Mouse (Mus musculus) stomach, embryonic 16.5 days (tissue): ENCODE results near the gene Card10. TPM values are rescaled to one million over a fixed set of nuclear protein-coding genes. Genes with fewer than 3 reads are reported as not detected.

Experiments used
- ATAC-seq: fragments of 200-750 bp; cut with Nextera tagmentation; 2 replicates; pipeline ENCODE4 v1.8.0; 2017; ENCODE audit warnings: moderate number of reproducible peaks, moderate TSS enrichment; ENCODE audit not compliant: insufficient read depth, low FRiP score
- H3K27ac ChIP-seq: fragments of 300-500 bp; sonication (generic); 2 replicates; pipeline ENCODE4 v1.5.1; 2014; ENCODE audit warnings: low read length
- H3K27me3 ChIP-seq: fragments of 300-500 bp; sonication (generic); 2 replicates; pipeline ENCODE4 v1.6.1; 2014; ENCODE audit warnings: low read length, control low read depth, mixed read lengths; ENCODE audit not compliant: control insufficient read depth, insufficient read depth
- H3K36me3 ChIP-seq: fragments of 300-500 bp; sonication (generic); 2 replicates; pipeline ENCODE4 v1.6.1; 2014; ENCODE audit warnings: low read length; ENCODE audit not compliant: control insufficient read depth, insufficient read depth
- H3K4me1 ChIP-seq: fragments of 300-500 bp; sonication (generic); 2 replicates; pipeline ENCODE4 v1.6.1; 2014; ENCODE audit warnings: low read length, control low read depth, mixed read lengths; ENCODE audit not compliant: control insufficient read depth, insufficient read depth
- H3K4me2 ChIP-seq: fragments of 300-500 bp; sonication (generic); 2 replicates; pipeline ENCODE4 v1.6.1; 2014; ENCODE audit warnings: low read depth, low read length, mixed read lengths
- H3K4me3 ChIP-seq: fragments of 300-500 bp; sonication (generic); replicated peaks from 2 replicates; pipeline ENCODE4 v1.5.1; 2014; ENCODE audit warnings: mild to moderate bottlenecking, low read length
- H3K9ac ChIP-seq: fragments of 300-500 bp; sonication (generic); 2 replicates; pipeline ENCODE4 v1.6.1; 2014; ENCODE audit warnings: low read length
- H3K9me3 ChIP-seq: fragments of 300-500 bp; sonication (generic); replicated peaks from 2 replicates; pipeline ENCODE4 v1.6.1; 2016; ENCODE audit warnings: low read length, control low read depth; ENCODE audit not compliant: control insufficient read depth
- WGBS: fragments of 180-500 bp; shearing (Covaris S2); extraction: QIAGEN DNeasy Blood & Tissue Kit; methylation state at CpG from one replicate; pipeline ENCODE4 v1.1.7; 2014; 5-methylcytosine and 5-hydroxymethylcytosine counted together
- polyA plus RNA-seq: library from polyadenylated mRNA; unstranded; fragments of >200 nt; fragmentation: Nextera tagmentation; extraction: Ambion mirVana; gene quantifications from 2 replicates; pipeline ENCODE4 v1.2.1, GENCODE M21; 2015

The Card10 gene
- polyA plus RNA-seq, 1 experiment from 2014 or later = 4.4 TPM

DNA sequence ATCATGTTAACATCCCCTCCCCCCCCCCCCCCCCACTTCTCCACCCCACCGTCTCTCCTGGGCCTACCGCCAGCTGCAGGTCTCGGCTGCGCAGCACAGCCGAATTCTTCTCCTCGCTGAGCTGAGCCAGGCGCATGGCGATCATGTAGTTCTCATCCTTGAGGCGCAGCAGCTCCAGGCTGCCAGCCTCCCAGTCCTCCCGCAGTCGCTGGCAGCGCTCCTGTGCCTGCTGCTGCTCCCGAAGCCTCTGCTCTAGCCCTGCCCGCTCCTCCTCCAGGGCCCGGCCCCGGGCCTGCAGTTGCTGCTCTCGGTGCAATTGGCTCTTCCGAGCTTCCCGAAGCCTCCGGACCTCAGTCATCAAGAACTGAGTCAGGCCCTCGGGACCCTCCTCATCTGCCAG lies 3.8 kb downstream of the Card10 start:
- H3K4me1 ChIP-seq = peaks cover 37% of the 10 kb centered on the region
- 55% methylated on average over 21 of the region's 21 CpGs for WGBS
- no peak for ATAC-seq

GRCm38 (mm10) chr15:78797060-78797329 lies 5.8 kb downstream of the Card10 start:
- H3K27me3 ChIP-seq = no peaks in the 10 kb centered on the region

More for the DNA sequence above, 3.8 kb downstream of the Card10 start:
- Histone ChIP-seq H3K27me3 (no peaks in the 10 kb centered on the region), H3K4me2 (no peak overlapping the region), H3K9me3 (no peaks in the 10 kb centered on the region), H3K4me3 (no peak overlapping the region), H3K36me3 (no peaks in the 10 kb centered on the region), H3K9ac (0 out of 2 replicates have a peak overlapping the region, but pooled peaks have one; percentile 27), H3K27ac (no peak overlapping the region)

DNA sequence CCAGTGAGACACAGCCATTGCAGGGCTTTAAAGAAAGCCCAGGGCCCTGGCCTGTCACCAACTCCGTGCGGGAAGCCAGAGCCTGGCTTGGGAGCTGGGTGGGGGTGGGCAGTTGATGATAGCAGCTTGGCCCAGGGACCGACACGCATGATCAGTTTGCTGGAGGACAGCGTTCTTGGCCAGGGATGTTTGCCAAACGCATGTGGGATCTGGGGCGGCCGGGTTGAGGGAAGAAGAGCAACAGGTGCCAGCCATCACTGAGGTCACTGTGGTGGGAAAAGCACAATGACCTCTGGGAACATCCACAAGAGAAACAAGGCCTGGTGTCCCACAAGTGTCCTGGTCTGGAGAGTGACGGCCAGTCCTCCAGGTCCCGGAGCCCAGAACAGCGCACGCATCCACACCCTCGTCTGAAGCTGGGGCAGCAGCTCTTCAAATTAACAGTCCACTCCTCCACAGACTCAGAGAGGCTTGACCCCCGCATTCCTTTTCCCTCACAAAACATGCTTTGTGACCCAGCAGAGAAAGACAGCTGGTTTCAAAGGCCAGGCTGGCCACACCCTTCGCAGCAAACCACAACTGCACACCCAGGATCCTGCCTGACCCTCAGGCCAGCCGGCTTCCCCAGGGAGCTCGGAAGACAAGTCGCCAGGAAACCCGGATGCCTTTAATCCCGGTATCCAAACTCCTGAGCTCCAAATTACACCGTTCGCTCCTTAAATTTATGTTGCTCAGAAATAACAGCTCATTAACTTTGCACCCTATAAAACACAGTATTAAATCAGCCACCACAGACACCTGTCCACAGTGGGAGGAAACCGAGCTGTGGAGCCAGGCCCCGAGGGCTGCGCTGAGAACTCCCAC lies 6.4 kb downstream of the Card10 start:
- Histone ChIP-seq H3K9me3 (no peaks in the 10 kb centered on the region), H3K27ac (no peak overlapping the region), H3K27me3 (no peaks in the 10 kb centered on the region), H3K9ac (no peak overlapping the region), H3K4me1 (peaks cover 21% of the 10 kb centered on the region), H3K36me3 (0 out of 2 replicates have a peak, but pooled peaks cover 4% of the 10 kb centered on the region), H3K4me2 (no peak overlapping the region), H3K4me3 (no peak overlapping the region)
- peak; percentile 33; the same call in 1 of the 2 replicates for ATAC-seq
- WGBS = 42% methylated on average over 25 of the region's 25 CpGs

More at GRCm38 (mm10) chr15:78797060-78797329, 5.8 kb downstream of the Card10 start:
- WGBS = 85% methylated on average over 8 of the region's 8 CpGs
- Histone ChIP-seq H3K4me3 (no peak overlapping the region), H3K4me2 (no peak overlapping the region), H3K4me1 (peaks cover 23% of the 10 kb centered on the region), H3K9me3 (no peaks in the 10 kb centered on the region), H3K36me3 (0 out of 2 replicates have a peak, but pooled peaks cover 3% of the 10 kb centered on the region), H3K27ac (no peak overlapping the region), H3K9ac (no peak overlapping the region)
- ATAC-seq = no peak

DNA sequence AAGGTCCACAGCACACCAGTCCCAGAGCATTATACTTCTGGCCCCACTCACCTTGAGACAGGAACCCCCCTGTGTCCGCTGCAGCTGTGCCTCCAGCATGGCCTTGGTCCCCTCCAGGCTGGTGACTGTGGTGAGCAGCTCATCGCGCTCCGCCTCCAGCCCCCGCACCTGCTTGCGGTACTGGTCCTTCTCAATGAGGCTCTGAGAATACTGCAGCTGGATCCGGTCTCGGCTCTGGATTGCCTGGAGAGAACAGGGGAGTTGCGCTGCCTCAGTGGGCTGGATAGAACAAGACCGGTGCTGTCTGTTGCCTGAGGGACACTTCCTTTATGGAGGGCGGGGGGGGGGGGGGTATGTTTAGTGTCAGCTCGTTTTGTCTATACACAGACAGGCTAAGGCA lies 11.9 kb downstream of the Card10 start:
- no peak for ATAC-seq
- no peaks in the 10 kb centered on the region for H3K27me3 ChIP-seq
- peaks cover 19% of the 10 kb centered on the region for H3K4me1 ChIP-seq
- H3K36me3 ChIP-seq = 0 out of 2 replicates have a peak, but pooled peaks cover 4% of the 10 kb centered on the region
- no peak overlapping the region for H3K27ac ChIP-seq
- WGBS = 77% methylated on average over 12 of the region's 12 CpGs
- H3K4me3 ChIP-seq = no peak overlapping the region
- no peak overlapping the region for H3K4me2 ChIP-seq
- H3K9ac ChIP-seq = no peak overlapping the region
- H3K9me3 ChIP-seq = no peaks in the 10 kb centered on the region

DNA sequence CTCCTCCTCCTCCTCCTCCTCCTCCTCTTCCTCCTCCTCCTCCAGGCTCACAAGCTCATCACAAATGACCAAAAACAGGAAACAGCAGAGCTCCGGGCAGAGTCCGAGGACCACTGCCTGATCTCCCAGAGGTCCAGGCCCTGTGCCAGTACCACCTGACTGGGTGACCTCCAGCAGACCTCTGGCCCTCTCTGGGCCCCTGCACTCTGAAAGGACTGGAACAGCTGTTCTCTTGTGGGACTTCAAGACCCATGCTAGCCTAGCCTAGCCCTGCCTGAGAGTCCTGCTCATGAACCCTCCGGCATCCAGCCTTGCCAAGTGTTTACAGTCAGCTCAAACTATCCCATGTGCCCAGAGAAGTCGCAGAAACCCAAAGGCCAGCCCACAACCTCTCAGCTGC lies 12.4 kb downstream of the Card10 start:
- no peak for ATAC-seq
- Histone ChIP-seq H3K4me2 (no peak overlapping the region), H3K27me3 (no peaks in the 10 kb centered on the region), H3K9me3 (no peaks in the 10 kb centered on the region), H3K27ac (no peak overlapping the region), H3K36me3 (0 out of 2 replicates have a peak, but pooled peaks cover 4% of the 10 kb centered on the region), H3K4me1 (peaks cover 17% of the 10 kb centered on the region), H3K9ac (no peak overlapping the region), H3K4me3 (no peak overlapping the region)
- 42% methylated on average over 4 of the region's 4 CpGs for WGBS

GRCm38 (mm10) chr15:78789721-78790323 lies 13.0 kb downstream of the Card10 start:
- Histone ChIP-seq H3K4me1 (peaks cover 15% of the 10 kb centered on the region), H3K27me3 (no peaks in the 10 kb centered on the region), H3K27ac (no peak overlapping the region), H3K4me3 (no peak overlapping the region), H3K9ac (no peak overlapping the region), H3K4me2 (no peak overlapping the region), H3K36me3 (0 out of 2 replicates have a peak, but pooled peaks cover 4% of the 10 kb centered on the region), H3K9me3 (no peaks in the 10 kb centered on the region)
- ATAC-seq = no peak
- 84% methylated on average over 13 of the region's 13 CpGs for WGBS

DNA sequence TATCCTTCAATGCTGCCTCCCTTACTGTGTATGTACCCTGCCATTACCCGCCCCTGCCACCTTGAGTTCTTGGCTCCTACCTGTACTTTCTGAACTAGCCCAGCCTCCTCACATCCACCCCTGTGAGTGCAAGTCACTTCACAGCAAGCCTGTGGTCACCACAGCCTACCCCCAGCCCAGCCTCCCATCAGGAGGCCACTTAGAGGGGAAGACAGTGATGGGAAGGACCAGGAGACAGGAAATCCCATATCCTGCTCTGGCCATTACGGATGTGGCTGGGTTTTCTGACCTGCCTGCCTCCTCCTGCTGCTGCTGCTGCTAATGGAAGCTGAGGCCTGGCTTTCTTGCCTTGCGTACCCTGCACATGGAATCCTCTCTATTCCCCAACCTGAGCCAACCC lies 14.8 kb downstream of the Card10 start:
- no peak for ATAC-seq
- no peaks in the 10 kb centered on the region for H3K27me3 ChIP-seq
- H3K4me2 ChIP-seq = no peak overlapping the region

DNA sequence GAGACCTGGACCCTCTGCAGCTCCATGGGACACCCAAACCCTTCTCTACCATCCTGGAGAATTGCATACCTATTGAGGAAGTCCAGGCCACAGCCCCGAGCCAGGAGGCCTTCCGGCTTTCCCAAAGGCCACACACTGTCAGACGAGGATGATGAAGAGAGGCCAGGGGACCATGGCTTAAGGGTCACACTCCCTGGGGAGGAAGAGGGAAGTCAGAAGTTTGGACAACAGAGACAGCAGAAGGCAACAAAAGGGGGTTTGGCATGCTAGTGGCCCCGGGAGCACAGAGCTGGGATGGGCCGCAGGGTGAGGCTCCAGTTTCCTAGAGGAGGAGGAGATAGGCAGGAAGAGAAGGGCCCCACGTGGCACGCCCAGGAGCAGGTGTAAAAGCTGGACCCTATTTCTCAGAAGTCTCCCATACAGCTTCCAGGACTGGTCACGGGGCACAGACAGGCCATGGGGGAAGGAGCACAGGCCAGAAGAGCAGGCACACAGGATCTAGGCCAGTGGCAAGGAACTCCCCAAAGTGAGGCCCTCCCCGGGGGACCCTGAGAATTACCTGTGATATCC lies 15.5 kb downstream of the Card10 start:
- Histone ChIP-seq H3K36me3 (0 out of 2 replicates have a peak, but pooled peaks cover 4% of the 10 kb centered on the region), H3K27me3 (no peaks in the 10 kb centered on the region), H3K9ac (no peak overlapping the region), H3K4me1 (peaks cover 15% of the 10 kb centered on the region), H3K27ac (peak overlapping the region; percentile 64; the same call in 1 of the 2 replicates), H3K9me3 (no peaks in the 10 kb centered on the region), H3K4me3 (no peak overlapping the region), H3K4me2 (no peak overlapping the region)
- no peak for ATAC-seq
- 53% methylated on average over 9 of the region's 9 CpGs for WGBS

More for the DNA sequence above, 14.8 kb downstream of the Card10 start:
- H3K36me3 ChIP-seq = 0 out of 2 replicates have a peak, but pooled peaks cover 4% of the 10 kb centered on the region
- H3K27ac ChIP-seq = peak overlapping the region; percentile 68; the same call in 1 of the 2 replicates
- 74% methylated on average over 3 of the region's 3 CpGs for WGBS
- H3K9ac ChIP-seq = peak overlapping the region; percentile 15; the same call in 1 of the 2 replicates
- H3K4me1 ChIP-seq = peaks cover 15% of the 10 kb centered on the region
- no peak overlapping the region for H3K4me3 ChIP-seq
- no peaks in the 10 kb centered on the region for H3K9me3 ChIP-seq

GRCm38 (mm10) chr15:78786411-78786818 lies 16.4 kb downstream of the Card10 start:
- Histone ChIP-seq H3K27ac (peak overlapping the region; percentile 19; the same call in 1 of the 2 replicates), H3K4me2 (no peak overlapping the region), H3K4me1 (peaks cover 15% of the 10 kb centered on the region), H3K4me3 (no peak overlapping the region), H3K36me3 (no peaks in the 10 kb centered on the region), H3K9ac (no peak overlapping the region), H3K27me3 (no peaks in the 10 kb centered on the region), H3K9me3 (no peaks in the 10 kb centered on the region)
- 76% methylated on average over 9 of the region's 9 CpGs for WGBS
- no peak for ATAC-seq
